Mouse (Mus musculus) liver (tissue): ENCODE results near the gene Hpf1.

Experiments used
- DNase-seq: peaks from one replicate; pipeline ENCODE4 v3.0.0-alpha.2; 2020; ENCODE audit warnings: mixed read lengths

Hpf1 gene

GRCm38 (mm10) chr8:60889843-60890519 lies at the start of gene Hpf1:
Hpf1 (plus strand) TSS chr8:60890418.
- DNase-seq = peak; percentile 100

- no peak for DNase-seq
Measured at GRCm38 (mm10) chr8:60842388-60842787, 47.8 kb upstream of the Hpf1 start.

GRCm38 (mm10) chr8:60857559-60857958 lies 32.7 kb upstream of the Hpf1 start:
- no peak for DNase-seq

GRCm38 (mm10) chr8:60858091-60858490 lies 32.1 kb upstream of the Hpf1 start:
- DNase-seq = no peak

- DNase-seq = peak; percentile 13
Measured at GRCm38 (mm10) chr8:60858911-60859476, 31.2 kb upstream of the Hpf1 start.

- DNase-seq = peak; percentile 82
Measured at GRCm38 (mm10) chr8:60859605-60860004, 30.6 kb upstream of the Hpf1 start.

GRCm38 (mm10) chr8:60860749-60861148 lies 29.5 kb upstream of the Hpf1 start:
- no peak for DNase-seq

- no peak for DNase-seq
Measured at GRCm38 (mm10) chr8:60861783-60862182, 28.4 kb upstream of the Hpf1 start.

GRCm38 (mm10) chr8:60864875-60865274 lies 25.3 kb upstream of the Hpf1 start:
- no peak for DNase-seq

GRCm38 (mm10) chr8:60865504-60866114 lies 24.6 kb upstream of the Hpf1 start:
- peak; percentile 58 for DNase-seq

GRCm38 (mm10) chr8:60867468-60868115 lies 22.6 kb upstream of the Hpf1 start:
- DNase-seq = no peak

- DNase-seq = no peak
Measured at GRCm38 (mm10) chr8:60868236-60868965, 21.8 kb upstream of the Hpf1 start.

GRCm38 (mm10) chr8:60869761-60870160 lies 20.5 kb upstream of the Hpf1 start:
- DNase-seq = no peak

- no peak for DNase-seq
Measured at GRCm38 (mm10) chr8:60870231-60871193, 19.7 kb upstream of the Hpf1 start.

GRCm38 (mm10) chr8:60878617-60879016 lies 11.6 kb upstream of the Hpf1 start:
- no peak for DNase-seq

- no peak for DNase-seq
Measured at GRCm38 (mm10) chr8:60883419-60884137, 6.6 kb upstream of the Hpf1 start.

- no peak for DNase-seq
Measured at GRCm38 (mm10) chr8:60886736-60887135, 3.5 kb upstream of the Hpf1 start.

GRCm38 (mm10) chr8:60889131-60889842 lies 931 bp upstream of the Hpf1 start:
- no peak for DNase-seq

- no peak for DNase-seq
Measured at GRCm38 (mm10) chr8:60890520-60890874, 279 bp downstream of the Hpf1 start.

- peak; percentile 8 for DNase-seq
Measured at GRCm38 (mm10) chr8:60891757-60892156, 1.5 kb downstream of the Hpf1 start.

GRCm38 (mm10) chr8:60895878-60896277 lies 5.7 kb downstream of the Hpf1 start:
- peak; percentile 23 for DNase-seq
